Mouse (Mus musculus) CH12.LX (cell line): ENCODE measurements around the gene Srp14. TPM values are rescaled to one million over a fixed set of nuclear protein-coding genes. Genes with fewer than 3 reads are reported as not detected.

ENCODE experiments used
- DNase-seq: peaks from one replicate; pipeline ENCODE4 v3.0.0-alpha.2; 2013; ENCODE audit errors: extremely low read depth
- H3K27ac ChIP-seq: 2 replicates; pipeline ENCODE4 v1.5.1; 2012; ENCODE audit warnings: low read depth, mild to moderate bottlenecking, control low read depth, moderate library complexity; ENCODE audit not compliant: insufficient read depth
- H3K27me3 ChIP-seq: replicated peaks from 2 replicates; pipeline ENCODE3; 2012; ENCODE audit warnings: inconsistent platforms
- H3K36me3 ChIP-seq, 2 experiments: replicated peaks in 1 of 2; 2 replicates each; pipeline versions ENCODE3 to v1.6.1; 2012; ENCODE audit warnings: inconsistent platforms in 1 of 2, low read length in 1 of 2, mild to moderate bottlenecking in 1 of 2, mixed read lengths in 1 of 2, moderate library complexity in 1 of 2; ENCODE audit not compliant: control insufficient read depth in 1 of 2, insufficient read depth in 1 of 2
- H3K4me1 ChIP-seq, 2 experiments: 2 replicates each; pipeline ENCODE4 v1.6.1; 2012; ENCODE audit warnings: inconsistent platforms in 1 of 2, moderate library complexity in 1 of 2; ENCODE audit not compliant: insufficient read depth in 2 of 2, control insufficient read depth in 1 of 2
- H3K4me2 ChIP-seq: 2 replicates; pipeline ENCODE4 v1.6.1; 2012; ENCODE audit warnings: low read depth, mild to moderate bottlenecking, control low read depth; ENCODE audit not compliant: poor library complexity, insufficient read depth, severe bottlenecking
- H3K4me3 ChIP-seq, 3 experiments: fragments of 150-350 bp in 1 of 3; sonication (generic) in 1 of 3; replicated peaks in 1 of 3; 2 replicates each; pipeline versions ENCODE3 to v1.5.1; 2011 to 2012; ENCODE audit warnings: low read depth in 2 of 3, low read length in 2 of 3, mild to moderate bottlenecking in 2 of 3, moderate library complexity in 2 of 3, control low read depth in 1 of 3, improper control_type of control experiment in 1 of 3, inconsistent platforms in 1 of 3, mixed read lengths in 1 of 3; ENCODE audit not compliant: poor library complexity in 1 of 3
- H3K79me2 ChIP-seq: replicated peaks from 2 replicates; pipeline ENCODE4 v1.6.1; 2012; ENCODE audit warnings: mild to moderate bottlenecking, moderate library complexity; ENCODE audit not compliant: control insufficient read depth, poor library complexity, insufficient read depth, severe bottlenecking; ENCODE audit errors: extremely low read depth
- H3K9ac ChIP-seq: 2 replicates; pipeline ENCODE4 v1.6.1; 2012; ENCODE audit warnings: low read depth, mild to moderate bottlenecking, control low read depth, moderate library complexity; ENCODE audit not compliant: insufficient read depth
- H3K9me3 ChIP-seq: replicated peaks from 2 replicates; pipeline ENCODE3; 2012; ENCODE audit warnings: low read length, inconsistent platforms, mixed read lengths
- BHLHE40 ChIP-seq: IDR thresholded peaks from 2 replicates; pipeline ENCODE4 v1.6.1; 2011; ENCODE audit warnings: mild to moderate bottlenecking, low read depth, low read length, improper control_type of control experiment
- CHD1 ChIP-seq: IDR thresholded peaks from 2 replicates; pipeline ENCODE4 v1.6.1; 2012; ENCODE audit warnings: low read depth, low read length, improper control_type of control experiment, inconsistent platforms
- CHD2 ChIP-seq: IDR thresholded peaks from 2 replicates; pipeline ENCODE4 v1.6.1; 2011; ENCODE audit warnings: low read length, improper control_type of control experiment
- CTCF ChIP-seq, 2 experiments: IDR thresholded peaks in 1 of 2; conservative IDR thresholded peaks in 1 of 2; 2 replicates each; pipeline ENCODE4 v1.5.1; 2011 to 2012; ENCODE audit warnings: low read depth in 2 of 2, low read length in 2 of 2, improper control_type of control experiment in 1 of 2, inconsistent platforms in 1 of 2, mild to moderate bottlenecking in 1 of 2, moderate library complexity in 1 of 2
- E2F4 ChIP-seq: IDR thresholded peaks from 2 replicates; pipeline ENCODE4 v1.6.1; 2011; ENCODE audit warnings: low read depth, low read length, improper control_type of control experiment; ENCODE audit not compliant: insufficient replicate concordance
- ELF1 ChIP-seq: IDR thresholded peaks from 2 replicates; pipeline ENCODE4 v1.6.1; 2014; ENCODE audit warnings: low read depth, mild to moderate bottlenecking, inconsistent platforms, low read length, improper control_type of control experiment
- EP300 ChIP-seq: IDR thresholded peaks from 2 replicates; pipeline ENCODE4 v1.6.1; 2011; ENCODE audit warnings: low read length, improper control_type of control experiment
- ETS1 ChIP-seq: conservative IDR thresholded peaks from 2 replicates; pipeline ENCODE4 v1.6.1; 2012; ENCODE audit warnings: low read depth, mild to moderate bottlenecking, inconsistent platforms, low read length, improper control_type of control experiment, moderate library complexity
- GABPA ChIP-seq: IDR thresholded peaks from 2 replicates; pipeline ENCODE4 v1.6.1; 2012; ENCODE audit warnings: low read depth, low read length, improper control_type of control experiment, inconsistent platforms; ENCODE audit not compliant: insufficient replicate concordance
- HCFC1 ChIP-seq: IDR thresholded peaks from 2 replicates; pipeline ENCODE4 v1.6.1; 2012; ENCODE audit warnings: low read depth, mild to moderate bottlenecking, inconsistent platforms, low read length, improper control_type of control experiment
- IRF4 ChIP-seq: IDR thresholded peaks from 2 replicates; pipeline ENCODE4 v1.6.1; 2014; ENCODE audit warnings: low read depth, mild to moderate bottlenecking, inconsistent platforms, low read length, improper control_type of control experiment
- JUN ChIP-seq: IDR thresholded peaks from 2 replicates; pipeline ENCODE4 v1.6.1; 2011; ENCODE audit warnings: low read depth, mild to moderate bottlenecking, low read length, improper control_type of control experiment, moderate library complexity; ENCODE audit not compliant: insufficient read depth
- JUND ChIP-seq: conservative IDR thresholded peaks from 2 replicates; pipeline ENCODE4 v1.6.1; 2011; ENCODE audit warnings: low read depth, low read length, improper control_type of control experiment
- KAT2A ChIP-seq: IDR thresholded peaks from 2 replicates; pipeline ENCODE4 v1.6.1; 2012; ENCODE audit warnings: low read length, improper control_type of control experiment, inconsistent platforms; ENCODE audit not compliant: insufficient replicate concordance
- MAFK ChIP-seq: IDR thresholded peaks from 2 replicates; pipeline ENCODE4 v1.6.1; 2011; ENCODE audit warnings: low read length, improper control_type of control experiment; ENCODE audit not compliant: insufficient replicate concordance
- MAX ChIP-seq: IDR thresholded peaks from 2 replicates; pipeline ENCODE4 v1.6.1; 2011; ENCODE audit warnings: low read length, improper control_type of control experiment
- MAZ ChIP-seq: IDR thresholded peaks from 2 replicates; pipeline ENCODE4 v1.6.1; 2012; ENCODE audit warnings: low read depth, mild to moderate bottlenecking, inconsistent platforms, low read length, improper control_type of control experiment, moderate library complexity
- MEF2A ChIP-seq: IDR thresholded peaks from 2 replicates; pipeline ENCODE4 v1.6.1; 2014; ENCODE audit warnings: low read depth, mild to moderate bottlenecking, inconsistent platforms, low read length, improper control_type of control experiment, borderline replicate concordance
- MXI1 ChIP-seq: IDR thresholded peaks from 2 replicates; pipeline ENCODE4 v1.6.1; 2011; ENCODE audit warnings: mild to moderate bottlenecking, low read depth, low read length, improper control_type of control experiment
- MYC ChIP-seq: IDR thresholded peaks from 2 replicates; pipeline ENCODE4 v1.6.1; 2011; ENCODE audit warnings: low read depth, mild to moderate bottlenecking, improper control_type of control experiment, low read length
- NELFE ChIP-seq: IDR thresholded peaks from 2 replicates; pipeline ENCODE4 v1.6.1; 2011; ENCODE audit warnings: low read depth, low read length, improper control_type of control experiment
- NRF1 ChIP-seq: IDR thresholded peaks from 2 replicates; pipeline ENCODE4 v1.6.1; 2014; ENCODE audit warnings: low read depth, mild to moderate bottlenecking, inconsistent platforms, low read length, improper control_type of control experiment, moderate library complexity
- PAX5 ChIP-seq: IDR thresholded peaks from 2 replicates; pipeline ENCODE4 v1.6.1; 2012; ENCODE audit warnings: low read length, inconsistent platforms, mixed read lengths
- POLR2A ChIP-seq: IDR thresholded peaks from 2 replicates; pipeline ENCODE4 v1.6.1; 2011; ENCODE audit warnings: low read depth, mild to moderate bottlenecking, improper control_type of control experiment, low read length
- POLR2AphosphoS2 ChIP-seq: IDR thresholded peaks from 2 replicates; pipeline ENCODE4 v1.6.1; 2011; ENCODE audit warnings: low read depth, low read length, improper control_type of control experiment
- RAD21 ChIP-seq: IDR thresholded peaks from 2 replicates; pipeline ENCODE4 v1.6.1; 2011; ENCODE audit warnings: low read depth, mild to moderate bottlenecking, low read length, improper control_type of control experiment, moderate library complexity
- RCOR1 ChIP-seq: conservative IDR thresholded peaks from 2 replicates; pipeline ENCODE4 v1.6.1; 2012; ENCODE audit warnings: low read depth, mild to moderate bottlenecking, inconsistent platforms, low read length, improper control_type of control experiment
- SIN3A ChIP-seq: IDR thresholded peaks from 2 replicates; pipeline ENCODE4 v1.6.1; 2012; ENCODE audit warnings: low read length, improper control_type of control experiment, inconsistent platforms
- SMC3 ChIP-seq: IDR thresholded peaks from 2 replicates; pipeline ENCODE4 v1.6.1; 2011; ENCODE audit warnings: low read depth, low read length, improper control_type of control experiment
- TBP ChIP-seq: conservative IDR thresholded peaks from 2 replicates; pipeline ENCODE4 v1.6.1; 2011; ENCODE audit warnings: low read depth, low read length, improper control_type of control experiment
- TCF12 ChIP-seq: IDR thresholded peaks from 2 replicates; pipeline ENCODE4 v1.6.1; 2014; ENCODE audit warnings: low read depth, mild to moderate bottlenecking, inconsistent platforms, low read length, improper control_type of control experiment
- UBTF ChIP-seq: IDR thresholded peaks from 2 replicates; pipeline ENCODE4 v1.6.1; 2012; ENCODE audit warnings: low read depth, mild to moderate bottlenecking, inconsistent platforms, low read length, improper control_type of control experiment, moderate library complexity
- USF1 ChIP-seq: IDR thresholded peaks from 2 replicates; pipeline ENCODE4 v1.6.1; 2014; ENCODE audit warnings: low read depth, mild to moderate bottlenecking, inconsistent platforms, low read length, improper control_type of control experiment
- USF2 ChIP-seq: conservative IDR thresholded peaks from 2 replicates; pipeline ENCODE4 v1.6.1; 2011; ENCODE audit warnings: low read depth, low read length, improper control_type of control experiment
- ZC3H11A ChIP-seq: IDR thresholded peaks from 2 replicates; pipeline ENCODE4 v1.6.1; 2012; ENCODE audit warnings: low read depth, mild to moderate bottlenecking, inconsistent platforms, low read length, improper control_type of control experiment
- ZKSCAN1 ChIP-seq: IDR thresholded peaks from 2 replicates; pipeline ENCODE4 v1.6.1; 2012; ENCODE audit warnings: low read depth, inconsistent platforms, low read length, improper control_type of control experiment, borderline replicate concordance
- ZMIZ1 ChIP-seq: IDR thresholded peaks from 2 replicates; pipeline ENCODE4 v1.6.1; 2012; ENCODE audit warnings: low read depth, mild to moderate bottlenecking, inconsistent platforms, low read length, improper control_type of control experiment
- ZNF384 ChIP-seq: IDR thresholded peaks from 2 replicates; pipeline ENCODE4 v1.6.1; 2012; ENCODE audit warnings: low read depth, low read length, improper control_type of control experiment, inconsistent platforms
- dilution Hi-C: fragments of 300-500 bp; cut with MboI; formaldehyde crosslinking; loops from 2 replicates; pipeline ENCODE4 v1.14.3; 2020; ENCODE audit warnings: low sequenced_read_pairs; ENCODE audit not compliant: extremely low pct_unique_long_range_greater_than_20kb, extremely low pct_ligation_motif_present
- in situ Hi-C: fragments of 300-500 bp; cut with MboI; formaldehyde crosslinking; loops from 3 replicates; pipeline ENCODE4 v1.14.3; 2019; ENCODE audit warnings: low sequenced_read_pairs, low pct_ligation_motif_present, low pct_unique_long_range_greater_than_20kb, mixed read lengths
- polyA plus RNA-seq: library from polyadenylated mRNA; unstranded; fragments of >175 nt; gene quantifications from 2 replicates; pipeline ENCODE4 v1.2.1, GENCODE M21; 2012; ENCODE audit warnings: low read depth; ENCODE audit not compliant: insufficient read length
- total RNA-seq, 2 experiments: library from RNA; depleted of rRNA; stranded (reverse); fragments of 300-350 nt in 1 of 2; fragments of >200 nt in 1 of 2; gene quantifications; 2 replicates each; pipeline ENCODE4 v1.2.3; 2012 to 2014

Gene Srp14
- total RNA-seq (2012; rRNA removed) (139 and 172 TPM in 2 replicates), total RNA-seq (2014; rRNA removed) (215 and 224 TPM in 2 replicates), polyA plus RNA-seq (151 and 160 TPM in 2 replicates)

- dilution Hi-C loops, result no loop called here
- Histone ChIP-seq H3K9ac (peak within 1 kb of the TSS; percentile 94), H3K36me3 (peaks cover 22 to 33% of the 10 kb centered on the region in 2 experiments), H3K27me3 (no peaks in the 10 kb centered on the region), H3K79me2 (peaks cover 19% of the 10 kb centered on the region), H3K4me2 (peak within 1 kb of the TSS; percentile 93), H3K9me3 (no peaks in the 10 kb centered on the region), H3K27ac (0 out of 2 replicates have a peak within 1 kb of the TSS, but pooled peaks have one; percentile 12), H3K4me1 (peaks cover 5 to 33% of the 10 kb centered on the region in 2 experiments), H3K4me3 (peak within 1 kb of the TSS; percentile 76 to 96 (median 89))
- in situ Hi-C loops, result loop anchor here (25.0 kb wide), 2 partner anchors 258 to 408 kb away; partner anchors contain the start of genes Inafm2 and Plcb2
- DNase-seq, result peak; percentile 97
- TF ChIP-seq IRF4 (peak; percentile 27; the same call in 1 of the 2 replicates), TCF12 (peak; percentile 77), NELFE (peak; percentile 90), USF1 (no peak), SMC3 (no peak), CHD1 (no peak), JUN (no peak), UBTF (no peak), BHLHE40 (no peak), GABPA (no peak), MAZ (no peak), POLR2A (peak; percentile 96), CHD2 (no peak), RAD21 (no peak), CTCF (conservative IDR thresholded peaks at IDR 0.05 in 1 of 2, IDR thresholded peaks at IDR 0.05 in 1 of 2; ENCODE audit: low read depth in 2 of 2, low read length in 2 of 2) (no peak), POLR2AphosphoS2 (peak; percentile 76; the same call in 1 of the 2 replicates), HCFC1 (peak; percentile 80), ETS1 (no peak), ZC3H11A (no peak), MYC (0 out of 2 replicates have a peak, but pooled peaks have one; percentile 34), MAX (peak; percentile 49; the same call in 1 of the 2 replicates), NRF1 (peak; percentile 94), ZKSCAN1 (no peak), EP300 (no peak), ELF1 (peak; percentile 90), JUND (no peak), USF2 (no peak), MXI1 (peak; percentile 47; the same call in 1 of the 2 replicates), TBP (no peak), ZNF384 (no peak), MAFK (no peak), MEF2A (no peak), RCOR1 (no peak), PAX5 (no peak), SIN3A (peak; percentile 65; the same call in 1 of the 2 replicates), KAT2A (no peak), ZMIZ1 (peak; percentile 46; the same call in 1 of the 2 replicates), E2F4 (no peak)
These were observed at the start of gene Srp14 for GRCm38 (mm10) chr2:118479550-118479909. Gene Srp14 (minus strand): TSS chr2:118479711.
